Mouse (Mus musculus) kidney, postnatal 4 days (tissue): ENCODE measurements around the gene Ptch1.

Experiments
- DNase-seq, 2 experiments: peaks; one replicate each; pipeline ENCODE4 v3.0.0; 2021; ENCODE audit warnings: mixed read lengths in 2 of 2

Ptch1 gene

GRCm38 (mm10) chr13:63487707-63488042, 85.7 kb downstream of the Ptch1 start:
- DNase-seq = no peak

DNA sequence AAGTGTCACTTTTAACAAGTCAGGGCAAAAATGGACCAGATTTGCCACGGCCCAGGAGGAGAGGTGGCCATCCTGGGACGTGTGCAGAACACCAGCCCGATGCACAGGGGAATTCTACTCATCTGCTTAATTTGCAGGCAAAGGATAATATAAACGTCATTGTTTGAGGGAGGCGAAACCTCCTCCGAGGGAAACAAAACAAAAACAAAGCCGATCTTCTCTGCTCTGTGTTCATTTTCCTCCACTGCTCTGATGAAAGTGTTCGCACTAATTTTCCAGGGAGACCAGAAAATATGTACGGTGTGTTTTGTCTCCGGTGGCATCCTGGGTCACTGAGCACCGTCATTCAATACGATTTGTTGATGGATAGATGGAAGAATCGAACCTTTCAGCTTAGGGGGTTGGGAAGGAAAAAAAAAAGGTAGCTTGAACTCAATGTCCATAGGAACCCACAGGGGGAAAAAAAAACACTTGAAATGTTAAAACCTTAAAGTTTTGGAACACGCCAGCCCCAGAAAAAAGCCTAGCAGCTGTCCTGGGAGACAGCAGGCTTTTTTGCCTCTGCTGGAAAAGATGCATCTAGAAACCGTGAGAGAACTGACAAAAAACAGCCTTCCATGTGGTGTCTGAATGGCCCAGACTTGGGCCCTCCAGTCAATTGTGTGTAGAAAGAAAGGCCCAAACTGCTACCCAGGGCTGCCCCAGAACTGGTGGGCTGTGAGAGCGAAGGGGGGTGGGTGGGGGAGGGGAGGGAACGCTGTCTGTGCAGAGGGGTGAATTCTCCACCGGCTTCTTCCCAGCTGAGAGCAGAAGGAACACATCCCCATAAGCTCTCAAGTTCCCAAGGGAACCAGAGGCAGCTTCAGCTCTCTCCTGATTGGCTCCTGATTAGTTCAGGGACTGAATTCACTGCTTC, 86.3 kb downstream of the Ptch1 start:
- DNase-seq = no peak

DNA sequence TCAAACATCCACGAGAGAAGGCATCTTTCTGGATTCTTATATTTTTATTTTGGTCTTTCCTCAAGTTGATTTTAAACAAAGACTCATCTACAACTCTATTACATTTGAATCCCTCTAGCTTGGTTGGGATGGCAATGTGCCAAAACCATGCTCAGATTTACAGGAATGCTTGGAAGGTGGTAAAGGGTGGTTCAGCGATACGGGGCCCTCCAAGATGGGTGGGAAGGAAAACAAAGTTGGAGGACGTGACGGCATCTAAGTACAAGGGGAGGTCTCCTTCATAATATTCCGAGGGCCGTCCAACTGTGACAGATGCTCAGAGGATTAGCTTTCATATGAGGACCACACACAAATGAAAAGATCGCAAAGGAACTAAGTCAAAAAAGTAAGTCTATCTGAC, 98.0 kb downstream of the Ptch1 start:
- peak in 1 of 2 experiments; percentile 24 for DNase-seq
